Mouse (Mus musculus): ENCODE measurements at regions not wholly inside any gene's neighbourhood (a gene's known extent, or its start where the extent isn't known, plus 50 kb on each side); places are given as distances from the start of the nearest gene placed in this dataset.

GRCm38 (mm10) chr10:93361654-93362195 is 50.8 kb upstream of the Elk3 start:
- ATAC-seq (replicated peaks; ENCODE audit: insufficient number of reproducible peaks, low FRiP score, low TSS enrichment, poor library complexity, severe bottlenecking), result no peak

- ATAC-seq (replicated peaks; ENCODE audit: insufficient number of reproducible peaks, low FRiP score, low TSS enrichment, poor library complexity, severe bottlenecking), result no peak
Observed at GRCm38 (mm10) chr10:93364108-93364793, 53.3 kb upstream of the Elk3 start.

DNA sequence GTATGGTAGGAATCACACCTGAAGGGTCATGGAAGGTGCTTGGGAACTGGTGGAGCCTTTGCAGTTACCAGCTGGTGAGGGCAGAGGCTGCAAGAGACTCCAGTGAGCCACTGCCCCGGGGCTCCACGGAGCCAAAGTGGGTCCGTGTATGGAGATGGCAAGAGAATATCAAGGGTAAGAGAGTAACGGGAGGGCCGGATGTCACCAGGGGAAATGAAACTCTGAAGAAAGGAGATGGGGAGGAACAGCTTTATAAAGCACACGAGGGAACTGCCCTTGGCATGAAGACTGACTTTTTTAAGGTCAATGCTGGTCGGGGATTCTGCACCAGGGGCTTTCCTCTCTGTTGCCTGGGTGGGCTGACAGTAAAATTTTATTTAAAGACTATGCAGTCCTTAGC is 53.9 kb upstream of the Elk3 start:
- ATAC-seq (replicated peaks; ENCODE audit: insufficient number of reproducible peaks, low FRiP score, low TSS enrichment, poor library complexity, severe bottlenecking), result peak; percentile 79

GRCm38 (mm10) chr10:93365318-93365717 is 54.4 kb upstream of the Elk3 start:
- ATAC-seq (replicated peaks; ENCODE audit: insufficient number of reproducible peaks, low FRiP score, low TSS enrichment, poor library complexity, severe bottlenecking), result peak; percentile 29

GRCm38 (mm10) chr10:93365824-93366223 is 54.9 kb upstream of the Elk3 start:
- no peak for ATAC-seq (replicated peaks; ENCODE audit: insufficient number of reproducible peaks, low FRiP score, low TSS enrichment, poor library complexity, severe bottlenecking)

- ATAC-seq (replicated peaks; ENCODE audit: insufficient number of reproducible peaks, low FRiP score, low TSS enrichment, poor library complexity, severe bottlenecking), result no peak
Observed at GRCm38 (mm10) chr10:93369737-93370136, 58.8 kb upstream of the Elk3 start.

DNA sequence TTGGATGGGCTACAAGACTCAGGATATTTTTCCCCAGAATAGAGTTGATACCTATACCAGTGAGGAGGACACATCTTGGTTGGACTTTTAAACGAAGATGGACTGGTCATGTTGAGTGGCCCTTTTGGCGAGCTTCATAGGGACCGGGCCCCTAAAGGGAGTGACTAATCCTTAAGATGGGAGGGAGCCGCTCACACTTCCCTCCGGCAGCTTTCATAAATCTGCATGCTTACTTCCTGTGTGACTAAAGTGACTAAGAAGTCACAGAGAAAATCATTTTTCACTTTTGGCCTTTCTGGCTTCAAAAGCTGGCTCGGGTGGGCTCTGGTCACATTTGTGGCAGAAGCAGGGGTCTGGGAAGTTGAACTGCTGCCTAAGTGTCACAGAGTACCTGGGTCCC is 59.4 kb upstream of the Elk3 start:
- ATAC-seq (replicated peaks; ENCODE audit: insufficient number of reproducible peaks, low FRiP score, low TSS enrichment, poor library complexity, severe bottlenecking), result peak; percentile 56; the same call in 1 of the 2 replicates

- ATAC-seq (replicated peaks; ENCODE audit: insufficient number of reproducible peaks, low FRiP score, low TSS enrichment, poor library complexity, severe bottlenecking), result no peak
Observed at GRCm38 (mm10) chr10:93372281-93372680, 61.3 kb upstream of the Elk3 start.

- no peak for ATAC-seq (replicated peaks; ENCODE audit: insufficient number of reproducible peaks, low FRiP score, low TSS enrichment, poor library complexity, severe bottlenecking)
Observed at GRCm38 (mm10) chr10:93373265-93373664, 62.3 kb upstream of the Elk3 start.

DNA sequence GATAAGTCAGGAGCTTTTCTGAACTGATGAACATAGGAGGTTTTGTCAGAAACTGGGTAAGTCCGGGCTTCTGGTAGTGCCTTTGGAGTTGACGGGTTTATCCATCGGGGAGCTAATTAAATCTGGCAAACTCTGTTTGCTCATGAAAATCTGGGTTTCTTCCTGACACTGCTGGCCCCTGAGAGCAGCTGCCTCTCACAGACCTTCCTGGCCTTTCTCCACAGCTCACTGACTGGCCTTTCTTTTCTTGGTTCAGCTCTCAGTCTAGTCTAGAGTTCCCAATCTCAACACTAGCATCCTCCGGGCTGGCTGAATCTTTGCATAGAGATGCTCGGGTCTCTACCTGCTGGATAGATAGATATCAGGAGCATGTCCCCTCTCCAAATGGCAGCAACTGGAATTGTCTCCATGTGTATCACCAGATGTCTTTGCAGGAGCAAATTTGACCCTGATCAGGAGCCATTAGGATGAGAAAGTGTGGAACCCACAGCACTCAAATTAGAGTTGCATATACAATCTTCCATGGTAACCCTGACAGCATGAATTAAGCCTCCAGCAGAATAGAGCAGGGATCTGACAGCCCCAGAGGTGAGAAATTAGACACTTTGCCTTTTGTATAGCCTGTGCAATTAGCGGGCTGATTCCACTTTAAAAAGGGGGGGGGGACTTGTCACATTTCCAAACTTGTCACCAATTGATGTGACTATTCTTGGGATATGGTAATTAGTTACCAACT is 63.2 kb upstream of the Elk3 start:
- no peak for ATAC-seq (replicated peaks; ENCODE audit: insufficient number of reproducible peaks, low FRiP score, low TSS enrichment, poor library complexity, severe bottlenecking)

GRCm38 (mm10) chr10:93374690-93374994 is 63.7 kb upstream of the Elk3 start:
- ATAC-seq (replicated peaks; ENCODE audit: insufficient number of reproducible peaks, low FRiP score, low TSS enrichment, poor library complexity, severe bottlenecking), result no peak

- ATAC-seq (replicated peaks; ENCODE audit: insufficient number of reproducible peaks, low FRiP score, low TSS enrichment, poor library complexity, severe bottlenecking), result peak; percentile 92
Observed at GRCm38 (mm10) chr10:93375007-93375711, 64.2 kb upstream of the Elk3 start.

- ATAC-seq (replicated peaks; ENCODE audit: insufficient number of reproducible peaks, low FRiP score, low TSS enrichment, poor library complexity, severe bottlenecking), result no peak
Observed at GRCm38 (mm10) chr10:93375771-93376170, 64.8 kb upstream of the Elk3 start.

DNA sequence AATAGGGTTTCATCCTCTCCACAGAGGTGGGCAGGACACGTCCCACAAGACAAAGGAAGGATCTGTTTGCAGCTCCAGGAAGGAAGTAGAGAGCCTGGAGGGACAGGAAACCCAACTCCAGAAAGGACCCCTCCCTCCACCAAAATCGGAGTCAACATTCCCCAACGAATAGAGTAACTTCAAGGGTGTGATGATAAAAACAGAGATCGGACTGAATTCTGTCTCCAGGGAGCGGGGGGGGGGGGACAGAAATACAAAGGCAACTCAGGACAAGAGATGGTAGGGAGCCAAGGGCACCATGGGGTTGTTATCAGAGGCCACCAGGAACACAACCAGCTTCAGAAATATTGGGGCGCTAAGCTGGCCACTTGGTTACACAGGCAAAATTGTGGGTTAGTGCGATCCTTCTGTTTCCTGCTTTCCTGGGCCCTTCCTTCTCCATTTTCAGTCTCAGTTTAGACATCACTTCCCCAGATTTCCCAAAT is 65.6 kb upstream of the Elk3 start:
- no peak for ATAC-seq (replicated peaks; ENCODE audit: insufficient number of reproducible peaks, low FRiP score, low TSS enrichment, poor library complexity, severe bottlenecking)

- ATAC-seq (replicated peaks; ENCODE audit: insufficient number of reproducible peaks, low FRiP score, low TSS enrichment, poor library complexity, severe bottlenecking), result no peak
Observed at GRCm38 (mm10) chr10:93389276-93389675, 63.9 kb upstream of the Lta4h start.

DNA sequence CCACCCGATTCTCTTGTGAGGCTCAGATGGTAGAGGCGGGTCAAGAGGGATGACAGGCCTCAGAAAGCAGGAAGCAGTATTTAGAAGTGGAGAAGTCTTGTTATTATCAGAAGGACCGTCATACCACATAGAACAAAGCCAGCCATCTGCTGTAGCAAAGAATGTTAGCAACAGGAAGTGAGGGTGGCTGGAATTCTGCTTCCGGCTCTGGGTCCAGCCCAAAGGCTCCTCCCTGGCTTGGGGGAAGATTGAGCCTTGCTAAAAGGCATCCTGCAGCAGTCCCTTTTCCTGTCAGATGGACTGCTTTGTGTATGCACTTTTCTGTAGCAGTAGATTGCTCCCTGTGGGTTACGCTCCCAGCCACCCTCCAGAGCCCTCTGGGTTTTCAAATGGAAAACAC is 61.9 kb upstream of the Lta4h start:
- ATAC-seq (replicated peaks; ENCODE audit: insufficient number of reproducible peaks, low FRiP score, low TSS enrichment, poor library complexity, severe bottlenecking), result no peak

DNA sequence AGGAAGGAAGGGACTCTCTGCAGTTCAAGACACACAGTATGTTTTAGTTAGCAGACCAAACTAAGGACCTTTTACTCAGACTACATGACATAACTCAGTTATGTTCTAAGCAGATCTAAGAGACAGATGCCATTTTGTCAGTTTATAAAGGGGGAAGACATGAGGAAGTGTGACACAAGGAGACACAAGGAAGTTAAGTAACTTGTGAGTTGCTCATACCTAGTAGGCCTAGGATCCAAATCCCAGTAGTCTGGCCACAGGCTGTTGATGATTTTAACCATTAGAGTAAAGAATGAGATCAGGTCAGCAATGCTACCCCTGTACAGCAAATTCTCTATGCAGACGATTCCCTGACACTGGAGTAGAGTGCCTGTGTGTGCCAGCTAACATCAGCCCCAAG is 59.3 kb upstream of the Lta4h start:
- ATAC-seq (replicated peaks; ENCODE audit: insufficient number of reproducible peaks, low FRiP score, low TSS enrichment, poor library complexity, severe bottlenecking), result no peak

- no peak for ATAC-seq (replicated peaks; ENCODE audit: insufficient number of reproducible peaks, low FRiP score, low TSS enrichment, poor library complexity, severe bottlenecking)
Observed at GRCm38 (mm10) chr10:93397711-93398110, 55.5 kb upstream of the Lta4h start.

GRCm38 (mm10) chr10:93398531-93399320 is 54.5 kb upstream of the Lta4h start:
- ATAC-seq (replicated peaks; ENCODE audit: insufficient number of reproducible peaks, low FRiP score, low TSS enrichment, poor library complexity, severe bottlenecking), result no peak
